Mouse (Mus musculus) T-helper 17 cell (primary cell): ENCODE measurements around the gene Thy1.

Experiments used
- in situ Hi-C, 2 experiments: fragments of 300-600 bp; cut with MboI, MseI; formaldehyde crosslinking; loops; 1 replicate in 1 of 2; 2 replicates in 1 of 2; pipeline ENCODE4 v1.15.1; 2025; ENCODE audit warnings: high pct_unique_total_duplicates in 2 of 2

Thy1 gene

GRCm38 (mm10) chr9:44042836-44043707 lies at the start of gene Thy1:
Gene Thy1 (plus strand): TSS chr9:44043384.
- in situ Hi-C loops, result no loop called here

- in situ Hi-C loops, result no loop called here
These were observed 45.5 kb upstream of the Thy1 start for GRCm38 (mm10) chr9:43997681-43998080.

GRCm38 (mm10) chr9:43998851-43999250 lies 44.3 kb upstream of the Thy1 start:
- in situ Hi-C loops, result no loop called here

- in situ Hi-C loops, result no loop called here
These were observed 38.8 kb upstream of the Thy1 start for GRCm38 (mm10) chr9:44004362-44004761.

GRCm38 (mm10) chr9:44005305-44005704 lies 37.9 kb upstream of the Thy1 start:
- in situ Hi-C loops, result no loop called here

- in situ Hi-C loops, result no loop called here
These were observed 35.9 kb upstream of the Thy1 start for GRCm38 (mm10) chr9:44007323-44007722.

GRCm38 (mm10) chr9:44007991-44008390 lies 35.2 kb upstream of the Thy1 start:
- in situ Hi-C loops, result no loop called here

- in situ Hi-C loops, result no loop called here
These were observed 32.3 kb upstream of the Thy1 start for GRCm38 (mm10) chr9:44010900-44011299.

GRCm38 (mm10) chr9:44011668-44012067 lies 31.5 kb upstream of the Thy1 start:
- in situ Hi-C loops, result no loop called here

GRCm38 (mm10) chr9:44012164-44012563 lies 31.0 kb upstream of the Thy1 start:
- in situ Hi-C loops, result no loop called here

GRCm38 (mm10) chr9:44012761-44013301 lies 30.4 kb upstream of the Thy1 start:
- in situ Hi-C loops, result no loop called here

GRCm38 (mm10) chr9:44013781-44014180 lies 29.4 kb upstream of the Thy1 start:
- in situ Hi-C loops, result no loop called here

- in situ Hi-C loops, result no loop called here
These were observed 26.9 kb upstream of the Thy1 start for GRCm38 (mm10) chr9:44016304-44016703.

- in situ Hi-C loops, result no loop called here
These were observed 25.3 kb upstream of the Thy1 start for GRCm38 (mm10) chr9:44017846-44018245.

- in situ Hi-C loops, result no loop called here
These were observed 23.2 kb upstream of the Thy1 start for GRCm38 (mm10) chr9:44020001-44020400.

- in situ Hi-C loops, result no loop called here
These were observed 20.9 kb upstream of the Thy1 start for GRCm38 (mm10) chr9:44022100-44022847.

GRCm38 (mm10) chr9:44024096-44024495 lies 19.1 kb upstream of the Thy1 start:
- in situ Hi-C loops, result no loop called here

- in situ Hi-C loops, result no loop called here
These were observed 13.5 kb upstream of the Thy1 start for GRCm38 (mm10) chr9:44029580-44030236.

- in situ Hi-C loops, result no loop called here
These were observed 12.5 kb upstream of the Thy1 start for GRCm38 (mm10) chr9:44030646-44031045.

- in situ Hi-C loops, result no loop called here
These were observed 12.1 kb upstream of the Thy1 start for GRCm38 (mm10) chr9:44031079-44031478.

GRCm38 (mm10) chr9:44031946-44032345 lies 11.2 kb upstream of the Thy1 start:
- in situ Hi-C loops, result no loop called here

GRCm38 (mm10) chr9:44033317-44033716 lies 9.9 kb upstream of the Thy1 start:
- in situ Hi-C loops, result no loop called here
